Mouse (Mus musculus) neural tube, embryonic 14.5 days (tissue): ENCODE measurements at regions not wholly inside any gene's neighbourhood (a gene's known extent, or its start where the extent isn't known, plus 50 kb on each side); places are given as distances from the start of the nearest gene placed in this dataset.

Experiments used
- ATAC-seq: fragments of 200-750 bp; cut with Nextera tagmentation; 2 replicates; pipeline ENCODE4 v1.8.0; 2017; ENCODE audit warnings: low read depth, mild to moderate bottlenecking, moderate TSS enrichment, moderate library complexity
- H3K27ac ChIP-seq: fragments of 300-500 bp; sonication (generic); 2 replicates; pipeline ENCODE4 v1.5.1; 2014; ENCODE audit warnings: low read depth, mild to moderate bottlenecking, control low read depth, low read length, moderate library complexity, mixed read lengths
- H3K27me3 ChIP-seq: fragments of 300-500 bp; sonication (generic); 2 replicates; pipeline ENCODE4 v1.6.1; 2014; ENCODE audit warnings: low read length; ENCODE audit not compliant: control insufficient read depth, insufficient read depth
- H3K36me3 ChIP-seq: fragments of 300-500 bp; sonication (generic); 2 replicates; pipeline ENCODE4 v1.6.1; 2014; ENCODE audit warnings: low read length, mixed read lengths; ENCODE audit not compliant: control insufficient read depth, insufficient read depth
- H3K4me1 ChIP-seq: fragments of 300-500 bp; sonication (generic); 2 replicates; pipeline ENCODE4 v1.6.1; 2014; ENCODE audit warnings: low read length; ENCODE audit not compliant: control insufficient read depth, insufficient read depth
- H3K4me2 ChIP-seq: fragments of 300-500 bp; sonication (generic); 2 replicates; pipeline ENCODE4 v1.6.1; 2014; ENCODE audit warnings: mild to moderate bottlenecking, low read depth, low read length, control low read depth
- H3K4me3 ChIP-seq: fragments of 300-500 bp; sonication (generic); 2 replicates; pipeline ENCODE4 v1.5.1; 2014; ENCODE audit warnings: low read depth, low read length, control low read depth, mixed read lengths
- H3K9ac ChIP-seq: fragments of 300-500 bp; sonication (generic); replicated peaks from 2 replicates; pipeline ENCODE4 v1.6.1; 2014; ENCODE audit warnings: low read depth, mild to moderate bottlenecking, control low read depth, low read length, mixed read lengths
- H3K9me3 ChIP-seq: fragments of 300-500 bp; sonication (generic); 2 replicates; pipeline ENCODE4 v1.6.1; 2016; ENCODE audit warnings: low read length; ENCODE audit not compliant: control insufficient read depth
- WGBS: fragments of 180-500 bp; shearing (Covaris S2); extraction: QIAGEN DNeasy Blood & Tissue Kit; methylation state at CpG from one replicate; pipeline ENCODE4 v1.1.7; 2014; 5-methylcytosine and 5-hydroxymethylcytosine counted together

- H3K36me3 ChIP-seq = no peaks in the 10 kb centered on the region
- H3K9me3 ChIP-seq = no peaks in the 10 kb centered on the region
- ATAC-seq = no peak
- no peak overlapping the region for H3K4me3 ChIP-seq
- no peak overlapping the region for H3K9ac ChIP-seq
- H3K27ac ChIP-seq = no peak overlapping the region
- no peak overlapping the region for H3K4me2 ChIP-seq
- no peaks in the 10 kb centered on the region for H3K27me3 ChIP-seq
- WGBS = 83% methylated on average over 2 of the region's 2 CpGs
- H3K4me1 ChIP-seq = no peaks in the 10 kb centered on the region
Measured at GRCm38 (mm10) chr4:95358674-95359073, 198.6 kb upstream of the Fggy start.

GRCm38 (mm10) chr4:95360336-95360967 is 196.9 kb upstream of the Fggy start:
- no peaks in the 10 kb centered on the region for H3K36me3 ChIP-seq
- WGBS = 42% methylated on average over 3 of the region's 3 CpGs
- ATAC-seq = no peak
- no peak overlapping the region for H3K27ac ChIP-seq
- no peak overlapping the region for H3K4me2 ChIP-seq
- no peaks in the 10 kb centered on the region for H3K4me1 ChIP-seq
- no peak overlapping the region for H3K9ac ChIP-seq
- no peaks in the 10 kb centered on the region for H3K27me3 ChIP-seq
- H3K4me3 ChIP-seq = no peak overlapping the region
- no peaks in the 10 kb centered on the region for H3K9me3 ChIP-seq

- Histone ChIP-seq H3K4me2 (no peak overlapping the region), H3K4me3 (no peak overlapping the region), H3K9ac (no peak overlapping the region), H3K9me3 (no peaks in the 10 kb centered on the region), H3K27ac (no peak overlapping the region), H3K36me3 (no peaks in the 10 kb centered on the region), H3K27me3 (no peaks in the 10 kb centered on the region), H3K4me1 (no peaks in the 10 kb centered on the region)
- WGBS = 89% methylated on average over 4 of the region's 4 CpGs
- no peak for ATAC-seq
Measured at GRCm38 (mm10) chr4:95364376-95365082, 192.8 kb upstream of the Fggy start.

- ATAC-seq = no peak
- H3K27me3 ChIP-seq = no peaks in the 10 kb centered on the region
- WGBS = 54% methylated on average over 5 of the region's 5 CpGs
Measured at GRCm38 (mm10) chr4:95376386-95376785, 180.9 kb upstream of the Fggy start.

GRCm38 (mm10) chr4:95377222-95378134 is 179.8 kb upstream of the Fggy start:
- H3K27ac ChIP-seq = no peak overlapping the region
- no peak for ATAC-seq
- H3K4me2 ChIP-seq = no peak overlapping the region
- H3K9me3 ChIP-seq = no peaks in the 10 kb centered on the region
- no peaks in the 10 kb centered on the region for H3K36me3 ChIP-seq
- H3K4me3 ChIP-seq = no peak overlapping the region
- WGBS = 51% methylated on average over 9 of the region's 9 CpGs
- H3K4me1 ChIP-seq = peaks cover 4% of the 10 kb centered on the region; the same call in 1 of the 2 replicates
- no peaks in the 10 kb centered on the region for H3K27me3 ChIP-seq
- H3K9ac ChIP-seq = no peak overlapping the region

More at GRCm38 (mm10) chr4:95376386-95376785, 180.9 kb upstream of the Fggy start:
- Histone ChIP-seq H3K36me3 (no peaks in the 10 kb centered on the region), H3K9me3 (no peaks in the 10 kb centered on the region), H3K4me1 (peaks cover 4% of the 10 kb centered on the region; the same call in 1 of the 2 replicates), H3K4me3 (no peak overlapping the region), H3K9ac (no peak overlapping the region), H3K27ac (no peak overlapping the region), H3K4me2 (no peak overlapping the region)

- peaks cover 4% of the 10 kb centered on the region; the same call in 1 of the 2 replicates for H3K4me1 ChIP-seq
- no peaks in the 10 kb centered on the region for H3K27me3 ChIP-seq
- H3K4me3 ChIP-seq = no peak overlapping the region
- no peaks in the 10 kb centered on the region for H3K36me3 ChIP-seq
- no peak overlapping the region for H3K4me2 ChIP-seq
- WGBS = 96% methylated on average over 3 of the region's 3 CpGs
- no peak overlapping the region for H3K9ac ChIP-seq
- H3K27ac ChIP-seq = no peak overlapping the region
- ATAC-seq = no peak
- no peaks in the 10 kb centered on the region for H3K9me3 ChIP-seq
Measured at GRCm38 (mm10) chr4:95378645-95379044, 178.7 kb upstream of the Fggy start.

- Histone ChIP-seq H3K4me3 (no peak overlapping the region), H3K27ac (no peak overlapping the region), H3K9ac (no peak overlapping the region), H3K4me1 (no peaks in the 10 kb centered on the region), H3K27me3 (no peaks in the 10 kb centered on the region), H3K36me3 (no peaks in the 10 kb centered on the region), H3K9me3 (no peaks in the 10 kb centered on the region), H3K4me2 (no peak overlapping the region)
- ATAC-seq = no peak
- 89% methylated on average over 8 of the region's 8 CpGs for WGBS
Measured at GRCm38 (mm10) chr4:95383216-95383892, 174.0 kb upstream of the Fggy start.

GRCm38 (mm10) chr4:95385552-95385951 is 171.8 kb upstream of the Fggy start:
- ATAC-seq = no peak
- 70% methylated on average over 7 of the region's 7 CpGs for WGBS
- H3K36me3 ChIP-seq = no peaks in the 10 kb centered on the region
- no peaks in the 10 kb centered on the region for H3K27me3 ChIP-seq
- no peaks in the 10 kb centered on the region for H3K4me1 ChIP-seq
- no peak overlapping the region for H3K27ac ChIP-seq
- no peak overlapping the region for H3K9ac ChIP-seq
- H3K4me2 ChIP-seq = no peak overlapping the region
- H3K9me3 ChIP-seq = no peaks in the 10 kb centered on the region
- H3K4me3 ChIP-seq = no peak overlapping the region
